Mouse (Mus musculus) testis, postnatal 14 days (tissue): ENCODE data around the gene Scrn3.

Experiments used
- DNase-seq: peaks from one replicate; pipeline ENCODE4 v3.0.0; 2021; ENCODE audit warnings: low spot score

Scrn3 gene

GRCm38 (mm10) chr2:73385641-73386355, 73.4 kb downstream of the Scrn3 start:
- DNase-seq, result no peak

GRCm38 (mm10) chr2:73386356-73387046, 74.1 kb downstream of the Scrn3 start, which contains the start of gene Gpr155:
Gene Gpr155, minus strand, starts transcription at chr2:73386572.
- peak; percentile 99 for DNase-seq
